ENCODE assay signal across 14 mouse cellular contexts in genomic region chr12:71854191-71854590, GRCm38 (mm10). TPM values are rescaled to one million over a fixed set of nuclear protein-coding genes. Genes with fewer than 3 reads are reported as not detected.
DNase-seq lines count a peak whose midpoint lies in the region; ATAC-seq lines count a peak whose summit lies in the region.
"Had no signal": no experiment of that assay in that cellular context is flagged by ENCODE, and none has a peak within 500 bp of the region (broad histone marks: within the 10 kb centered on the region; RNA-seq: fewer than 3 reads in every experiment).

No protein-coding gene starts in this region.

- H3K9me3 ChIP-seq in heart, embryonic 12.5 days (replicated peaks): no peaks in the 10 kb centered on the region
- no peaks in the 10 kb centered on the region for H3K9me3 ChIP-seq in limb, embryonic 12.5 days
- H3K9me3 ChIP-seq: embryonic facial prominence, embryonic 15.5 days; forebrain, embryonic 12.5 days; G1E; midbrain, embryonic 13.5 days had no signal

- no peaks in the 10 kb centered on the region for H3K27me3 ChIP-seq in heart, embryonic 12.5 days (replicated peaks)
- H3K27me3 ChIP-seq in limb, embryonic 12.5 days: no peaks in the 10 kb centered on the region
- H3K27me3 ChIP-seq: embryonic facial prominence, embryonic 15.5 days; forebrain, embryonic 12.5 days; midbrain, embryonic 13.5 days had no signal

- ATAC-seq in heart, embryonic 12.5 days (ENCODE audit: insufficient number of reproducible peaks, low FRiP score): no peak
- ATAC-seq in limb, embryonic 12.5 days (ENCODE audit: insufficient number of reproducible peaks, insufficient read depth, low FRiP score, low TSS enrichment, low read depth): no peak
- ATAC-seq: midbrain, embryonic 13.5 days had no signal

- H3K4me2 ChIP-seq in heart, embryonic 12.5 days: no peak overlapping the region
- peak overlapping the region; percentile 8; the same call in 1 of the 2 replicates for H3K4me2 ChIP-seq in limb, embryonic 12.5 days
- H3K4me2 ChIP-seq: embryonic facial prominence, embryonic 15.5 days; forebrain, embryonic 12.5 days; midbrain, embryonic 13.5 days had no signal

- H3K4me3 ChIP-seq in heart, embryonic 12.5 days: no peak overlapping the region
- H3K4me3 ChIP-seq in brown adipose tissue, adult 24 weeks (ENCODE audit: insufficient read depth, low read depth, low read length): no peak overlapping the region
- no peak overlapping the region for H3K4me3 ChIP-seq in limb, embryonic 12.5 days (replicated peaks)
- H3K4me3 ChIP-seq: embryonic facial prominence, embryonic 15.5 days; forebrain, embryonic 12.5 days; midbrain, embryonic 13.5 days had no signal

- WGBS in heart, embryonic 12.5 days: 56% methylated on average over 6 of the region's 6 CpGs
- 62% methylated on average over 6 of the region's 6 CpGs for WGBS in limb, embryonic 12.5 days

- H3K9ac ChIP-seq in heart, embryonic 12.5 days: no peak overlapping the region
- no peak overlapping the region for H3K9ac ChIP-seq in limb, embryonic 12.5 days (replicated peaks)
- H3K9ac ChIP-seq: embryonic facial prominence, embryonic 15.5 days; forebrain, embryonic 12.5 days; midbrain, embryonic 13.5 days had no signal

- H3K36me3 ChIP-seq in heart, embryonic 12.5 days: peaks cover 11% of the 10 kb centered on the region; the same call in 1 of the 2 replicates
- no peaks in the 10 kb centered on the region for H3K36me3 ChIP-seq in limb, embryonic 12.5 days
- H3K36me3 ChIP-seq: embryonic facial prominence, embryonic 15.5 days; forebrain, embryonic 12.5 days; midbrain, embryonic 13.5 days had no signal

- DNase-seq in heart, adult 11 months: no peak
- DNase-seq in kidney, postnatal 36 days: peak; percentile 26 to 38
- no peak for DNase-seq in kidney, postnatal 4 days
- DNase-seq in B cell, adult 2 months: no peak
- no peak for DNase-seq in cerebellum, adult 11-12 months
- DNase-seq: adrenal gland, postnatal 14 days; cerebellum, postnatal 36 days had no signal

- H3K27ac ChIP-seq in heart, embryonic 12.5 days (ENCODE audit: poor library complexity, severe bottlenecking): peak overlapping the region; percentile 88
- H3K27ac ChIP-seq in brown adipose tissue, adult 24 weeks (replicated peaks; ENCODE audit: low read depth, low read length): peak overlapping the region; percentile 17; the same call in 1 of the 2 replicates
- H3K27ac ChIP-seq in limb, embryonic 12.5 days: peak overlapping the region; percentile 26; the same call in 1 of the 2 replicates
- H3K27ac ChIP-seq: embryonic facial prominence, embryonic 15.5 days; forebrain, embryonic 12.5 days; midbrain, embryonic 13.5 days had no signal

- peaks cover 81% of the 10 kb centered on the region for H3K4me1 ChIP-seq in heart, embryonic 12.5 days (replicated peaks)
- H3K4me1 ChIP-seq in brown adipose tissue, adult 24 weeks (ENCODE audit: control insufficient read depth, insufficient read depth, insufficient read length, low read length): peaks cover 14% of the 10 kb centered on the region
- H3K4me1 ChIP-seq in limb, embryonic 12.5 days (replicated peaks): peaks cover 60% of the 10 kb centered on the region

RNA-seq across cellular contexts. Expression of gene Daam1, which starts 23.3 kb away (rescaled TPM):
- polyA plus RNA-seq in heart, embryonic 12.5 days (2016; fragmentation: Nextera tagmentation; extraction: Ambion mirVana): 23.1 and 23.3 TPM in 2 replicates
- polyA plus RNA-seq in brown adipose tissue, adult 24 weeks (2012; ENCODE audit: insufficient read depth, insufficient read length, missing spikeins): 8.3 and 11.1 TPM in 2 replicates
- polyA plus RNA-seq in limb, embryonic 12.5 days (2016; fragmentation: Nextera tagmentation; extraction: Ambion mirVana): 7.3 and 8.2 TPM in 2 replicates

Comparison
In these comparisons a context has a peak if more than half of its experiments do, and no peak if none do; other contexts are left out.
1. DNase-seq: peak in kidney, postnatal 36 days (2 of 2); none in heart, adult 11 months (single experiment), kidney, postnatal 4 days (0 of 2), B cell, adult 2 months (0 of 2) and cerebellum, adult 11-12 months (single experiment).
2. H3K27ac ChIP-seq: peak in every context shown above with its lines; median percentile 88 in heart, embryonic 12.5 days; 26 in limb, embryonic 12.5 days; 17 in brown adipose tissue, adult 24 weeks.